Mouse (Mus musculus): ENCODE measurements around the gene Pkp4. TPM values are rescaled to one million over a fixed set of nuclear protein-coding genes. Genes with fewer than 3 reads are reported as not detected.
A peak's percentile ranks its signal among the peaks of the same experiment; 100 is the strongest.

Gene Pkp4
- 100 to 1,000 TPM; 214 to 223 TPM for total RNA-seq (2021)
- long read RNA-seq, experiment 1, partial matches to known transcripts: 64 of 84 reads
- long read RNA-seq, experiment 1, other reads (novel, unspliced or antisense): 20 of 84 reads
- long read RNA-seq, experiment 2, partial matches to known transcripts: 46 of 56 reads
- long read RNA-seq, experiment 2, other reads (novel, unspliced or antisense): 10 of 56 reads

DNA sequence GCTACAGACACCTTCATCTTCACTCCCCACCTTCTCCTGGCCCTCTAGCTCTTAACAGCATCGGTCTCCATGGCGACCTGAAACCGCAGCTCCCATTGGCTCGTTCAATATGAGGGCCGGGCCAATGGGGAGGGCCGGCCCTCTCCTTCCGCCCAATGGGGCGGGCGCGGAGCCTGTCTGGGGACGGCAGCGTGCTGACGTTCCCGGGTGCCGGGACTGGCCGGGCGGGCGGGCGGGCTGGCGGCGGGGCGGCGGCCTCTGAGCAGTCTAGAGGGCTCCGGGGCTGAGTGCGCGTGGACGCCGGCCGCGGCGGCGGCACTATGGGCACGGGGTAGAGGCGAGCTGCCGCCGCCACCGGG is at the start of gene Pkp4, which contains the start of gene Ccdc148:
Gene Pkp4 (plus strand): TSS at position 246 of the 359 bp plus-strand sequence.
Gene Ccdc148 (minus strand): TSS at position 79 of the 359 bp plus-strand sequence.
- intact Hi-C loops (cut with DNase I): loop anchor here (5.0 kb wide), 3 partner anchors 152 to 277 kb away; no protein-coding TSS in a partner anchor
- DNase-seq (ENCODE audit: low spot score in 2 of 2): peak; percentile 92 to 95

DNA sequence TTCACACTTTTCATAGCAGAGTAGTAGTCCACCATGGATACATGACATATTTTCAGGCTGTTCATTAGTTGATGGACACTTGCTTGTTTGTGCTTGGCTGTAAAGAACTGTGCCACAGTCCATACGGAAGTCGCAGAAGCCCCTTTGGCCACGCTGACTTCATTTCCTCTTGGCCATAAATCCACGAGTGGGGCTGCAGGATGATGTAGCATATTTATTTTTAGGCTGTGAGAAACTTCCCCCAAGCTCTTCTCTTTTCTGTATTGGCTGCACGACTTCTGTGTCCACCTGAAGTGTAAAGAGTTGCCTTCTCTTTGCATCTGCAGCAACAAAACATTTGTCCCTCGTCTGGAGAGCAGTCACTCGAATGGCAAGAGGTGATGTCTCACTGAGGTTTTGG is 31.6 kb upstream of the Pkp4 start:
- DNase-seq (ENCODE audit: low spot score in 2 of 2): no peak
- intact Hi-C loops (cut with DNase I): no loop called here

DNA sequence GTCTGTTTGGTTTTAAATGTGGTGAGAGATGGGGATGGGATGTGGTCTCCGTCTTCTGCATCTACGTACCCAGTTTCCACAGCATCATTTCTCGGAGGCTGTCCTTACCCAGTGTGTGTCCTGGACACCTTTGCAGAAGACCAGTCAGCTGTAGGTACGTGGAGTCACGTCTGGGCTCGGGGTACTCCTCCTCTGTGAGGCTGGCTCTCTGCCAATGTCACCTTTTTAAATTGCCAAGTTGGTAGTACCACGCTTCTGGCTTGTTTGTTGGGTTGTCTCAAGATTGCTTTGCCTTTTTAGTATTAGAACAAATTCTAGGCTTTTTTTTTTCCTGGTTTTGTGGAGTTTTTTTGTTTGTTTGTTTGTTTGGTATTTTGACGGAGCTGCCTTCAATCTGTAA is 30.8 kb upstream of the Pkp4 start:
- no peak for DNase-seq (ENCODE audit: low spot score in 2 of 2)
- intact Hi-C loops (cut with DNase I): no loop called here

DNA sequence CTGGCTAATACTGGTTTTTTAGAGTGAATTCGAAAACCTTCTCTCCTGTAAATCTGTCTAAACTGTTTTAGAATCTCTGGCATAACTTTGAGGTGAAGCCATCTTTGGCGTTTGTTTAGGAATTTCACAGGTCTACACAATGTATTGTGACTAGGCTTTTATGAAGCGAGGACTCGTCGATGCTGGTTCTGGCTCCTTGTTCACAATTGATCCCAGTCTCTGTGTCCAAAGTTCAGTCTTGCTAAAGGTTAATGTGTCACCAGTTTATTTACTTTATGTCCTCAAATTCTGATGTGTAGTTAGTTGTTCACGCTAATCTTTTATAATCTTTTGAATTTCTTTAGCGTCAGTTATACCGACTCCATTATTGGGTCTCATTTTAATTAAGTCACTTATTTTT is 29.6 kb upstream of the Pkp4 start:
- DNase-seq (ENCODE audit: low spot score in 2 of 2): no peak
- intact Hi-C loops (cut with DNase I): no loop called here

DNA sequence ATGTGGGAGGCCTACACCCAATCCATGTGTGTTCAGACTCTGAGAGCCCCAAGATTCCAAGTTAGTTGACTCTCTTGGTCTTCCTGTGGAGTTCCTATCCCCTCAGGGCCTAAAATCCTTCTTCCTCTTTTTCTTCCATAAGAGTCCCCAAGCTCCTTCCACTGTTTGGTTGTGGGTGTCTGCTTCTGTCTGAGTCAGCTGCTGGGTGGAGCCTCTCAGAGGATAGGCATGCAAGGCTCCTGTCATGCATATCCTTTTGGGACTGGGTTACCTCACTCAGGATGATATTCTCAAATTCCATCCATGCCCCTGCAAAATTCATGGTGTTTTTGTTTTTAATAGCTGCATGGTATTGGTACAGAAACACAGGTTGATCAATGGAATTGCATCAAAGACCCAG is 5.2 kb upstream of the Pkp4 start:
- intact Hi-C loops (cut with DNase I): no loop called here
- no peak for DNase-seq (ENCODE audit: low spot score in 2 of 2)

DNA sequence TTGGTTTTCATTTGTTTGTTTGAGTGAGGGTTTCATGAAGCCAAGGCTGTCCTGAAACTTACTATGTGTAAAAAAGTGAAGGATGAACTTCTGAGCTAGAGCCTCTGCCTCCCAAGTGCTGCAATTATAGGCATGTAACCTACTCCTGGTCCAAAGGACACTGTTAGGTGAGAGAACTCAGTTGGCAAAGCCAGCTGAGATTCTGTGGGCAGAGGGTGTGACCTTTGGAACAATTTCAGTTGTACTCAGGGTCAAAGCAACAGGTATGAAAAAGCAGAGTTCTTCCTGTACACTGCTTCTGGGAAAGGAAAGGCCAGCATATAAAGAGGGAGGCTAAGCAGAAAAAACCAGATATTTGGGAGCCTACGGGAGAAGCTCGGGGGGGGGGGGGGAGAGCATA is 2.5 kb upstream of the Pkp4 start:
- no peak for DNase-seq (ENCODE audit: low spot score in 2 of 2)
- intact Hi-C loops (cut with DNase I): no loop called here

DNA sequence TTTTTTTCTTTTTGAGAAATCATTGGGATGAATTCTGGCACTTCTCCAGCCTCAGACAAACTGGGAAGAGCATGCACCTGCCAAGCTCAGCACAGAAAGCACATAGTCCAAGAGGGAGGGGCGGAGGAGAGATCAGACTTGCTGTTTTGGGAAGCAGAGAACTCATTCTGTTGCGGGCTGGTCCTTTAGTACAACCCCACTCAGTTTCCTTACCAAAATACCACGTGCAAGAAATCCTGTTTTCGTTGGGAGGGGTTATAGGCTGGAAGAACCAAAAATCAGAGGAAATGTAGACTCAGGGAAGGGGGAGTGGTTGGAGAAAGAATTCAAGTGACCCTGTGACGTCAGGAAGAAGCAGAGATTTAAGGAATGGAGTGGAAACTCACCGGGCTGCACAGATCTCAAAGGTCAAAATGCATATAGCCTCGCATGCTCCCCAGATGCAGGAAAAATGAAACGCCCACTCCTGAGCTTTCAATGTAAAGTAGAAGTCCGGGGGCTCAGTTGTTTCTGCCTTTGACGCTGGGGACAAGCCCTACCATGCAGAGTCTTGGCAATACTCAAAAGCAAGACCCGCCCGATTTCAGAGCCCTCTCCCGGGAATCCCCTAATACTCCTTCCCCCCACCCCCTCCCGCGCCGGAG is 567 bp upstream of the Pkp4 start:
- DNase-seq (ENCODE audit: low spot score in 2 of 2): peak; percentile 27 to 34
- intact Hi-C loops (cut with DNase I): loop anchor here (5.0 kb wide), 3 partner anchors 152 to 277 kb away; no protein-coding TSS in a partner anchor

DNA sequence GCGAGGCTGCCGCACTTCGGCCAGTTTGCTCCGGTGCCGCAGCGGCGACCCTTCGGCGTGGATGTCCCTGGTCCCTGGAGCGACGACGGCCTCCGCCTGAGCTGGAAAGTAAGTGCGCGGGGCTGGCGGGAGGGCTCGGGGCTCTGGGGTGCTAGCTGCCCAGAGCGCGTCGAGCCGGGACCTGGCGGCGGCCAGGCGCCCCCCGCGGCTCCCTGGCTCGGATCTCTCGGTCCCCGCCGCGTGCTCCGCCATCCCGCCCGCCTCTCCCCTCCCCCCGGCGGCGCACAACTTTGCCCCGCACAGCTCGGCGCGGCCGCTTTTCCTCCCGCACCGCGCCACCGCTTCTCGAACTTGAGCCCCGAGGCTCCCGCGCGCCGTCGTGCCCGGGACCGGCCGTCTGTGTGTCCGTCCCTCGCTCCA is 381 bp downstream of the Pkp4 start:
- DNase-seq (ENCODE audit: low spot score in 2 of 2): peak in 1 of 2 experiments; percentile 30
- intact Hi-C loops (cut with DNase I): loop anchor here (5.0 kb wide), 3 partner anchors 151 to 276 kb away; no protein-coding TSS in a partner anchor

DNA sequence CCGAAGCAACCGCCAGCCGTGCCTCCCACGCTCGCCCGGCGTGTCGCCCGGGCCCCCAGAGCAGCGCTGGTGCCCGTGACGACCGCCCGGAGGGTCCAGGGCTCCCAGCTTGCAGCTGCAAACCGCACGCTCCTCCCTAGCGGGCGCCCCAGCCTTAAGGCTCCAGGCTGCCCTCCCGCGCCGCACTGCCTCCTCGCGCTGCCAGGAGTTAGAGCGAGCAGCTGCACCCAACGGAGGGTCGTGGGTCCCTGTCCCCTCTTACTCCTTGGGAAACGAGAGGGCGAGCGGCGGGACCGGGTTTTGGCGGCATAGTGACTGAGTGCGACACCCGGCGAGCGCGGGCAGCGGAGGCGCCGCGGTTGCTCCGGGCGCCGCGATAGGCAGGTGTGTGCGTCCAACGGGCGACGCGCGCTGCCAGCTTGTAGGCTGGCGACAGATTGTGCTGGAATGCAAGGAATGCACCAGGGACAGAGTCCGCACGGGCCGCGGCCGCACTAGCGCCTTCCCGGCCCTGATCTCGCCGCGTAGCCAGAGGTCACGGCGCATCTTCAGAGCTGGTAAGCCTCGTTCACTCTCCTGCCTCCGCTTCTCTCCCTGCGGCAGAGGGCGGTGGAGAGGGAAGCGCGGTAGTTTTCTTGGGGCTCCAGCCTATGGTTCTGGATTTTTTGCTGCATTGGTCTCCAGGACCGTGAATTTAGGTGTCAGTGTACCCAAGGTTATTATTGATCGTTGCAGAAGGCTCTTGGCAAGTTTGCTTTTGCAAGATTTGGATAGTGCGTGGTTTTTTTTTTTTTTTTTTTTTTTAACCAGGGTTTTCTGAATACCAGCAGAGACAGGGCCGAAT is 1.0 kb downstream of the Pkp4 start:
- DNase-seq (ENCODE audit: low spot score in 2 of 2): peak; percentile 58 to 72

DNA sequence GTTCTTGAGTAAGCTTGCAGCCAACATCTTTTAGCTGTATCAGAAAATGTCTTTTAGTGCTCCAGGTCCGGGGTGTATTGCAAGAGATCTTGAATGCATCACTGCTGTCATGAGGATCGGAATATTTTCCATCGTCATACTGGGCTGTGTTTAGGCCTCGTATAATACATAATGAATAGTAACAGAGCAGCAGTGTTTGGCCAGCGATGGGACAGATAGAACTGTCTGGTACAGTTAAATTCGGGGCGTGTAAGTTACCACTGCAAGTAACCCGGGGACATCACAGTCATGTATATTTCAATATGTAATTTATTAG is 1.6 kb downstream of the Pkp4 start:
- intact Hi-C loops (cut with DNase I): loop anchor here (5.0 kb wide), 3 partner anchors 150 to 275 kb away; no protein-coding TSS in a partner anchor
- DNase-seq (ENCODE audit: low spot score in 2 of 2): no peak

More for the DNA sequence above, 1.0 kb downstream of the Pkp4 start:
- intact Hi-C loops (cut with DNase I): loop anchor here (5.0 kb wide), 3 partner anchors 151 to 276 kb away; no protein-coding TSS in a partner anchor

DNA sequence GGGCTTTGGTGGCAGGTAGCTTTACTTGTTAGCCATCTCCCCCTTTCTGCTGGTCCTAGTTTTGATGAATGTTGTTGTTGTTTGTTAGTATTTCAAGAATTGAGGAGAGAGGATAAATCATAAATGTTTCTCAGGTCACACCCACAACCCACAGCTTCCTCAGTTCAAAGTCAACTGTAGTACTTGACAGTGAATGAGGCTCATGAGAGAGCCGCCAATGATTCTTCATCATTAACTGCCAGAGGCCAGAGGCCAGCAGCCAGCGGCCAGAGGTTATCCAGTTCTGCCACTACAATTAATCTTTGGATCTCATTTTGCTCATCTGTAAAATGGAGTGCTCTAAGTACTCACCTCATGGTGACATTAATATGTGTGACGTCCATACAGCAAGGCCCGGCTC is 6.3 kb downstream of the Pkp4 start:
- DNase-seq (ENCODE audit: low spot score in 2 of 2): no peak

DNA sequence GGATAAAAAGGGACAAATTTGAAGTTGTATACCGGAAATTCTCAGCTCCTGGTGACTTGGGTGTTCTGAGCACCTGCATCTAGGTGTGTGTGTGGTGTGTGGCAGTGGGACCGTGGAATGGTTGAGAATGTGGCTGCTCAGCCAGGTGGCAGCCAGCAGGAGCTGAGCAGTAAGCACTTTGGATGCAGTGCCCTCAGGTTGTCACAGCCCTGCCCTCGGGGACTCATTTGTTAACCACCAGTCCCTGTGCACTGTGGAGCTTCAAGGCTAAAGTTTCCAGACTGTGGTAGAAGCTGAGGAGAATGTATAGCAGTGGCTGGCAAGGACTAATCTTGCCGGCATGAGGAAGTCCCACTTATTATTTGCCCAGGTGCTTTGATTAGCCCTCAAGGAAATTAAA is 7.2 kb downstream of the Pkp4 start:
- no peak for DNase-seq (ENCODE audit: low spot score in 2 of 2)
- intact Hi-C loops (cut with DNase I): no loop called here

More for the DNA sequence above, 6.3 kb downstream of the Pkp4 start:
- intact Hi-C loops (cut with DNase I): no loop called here

DNA sequence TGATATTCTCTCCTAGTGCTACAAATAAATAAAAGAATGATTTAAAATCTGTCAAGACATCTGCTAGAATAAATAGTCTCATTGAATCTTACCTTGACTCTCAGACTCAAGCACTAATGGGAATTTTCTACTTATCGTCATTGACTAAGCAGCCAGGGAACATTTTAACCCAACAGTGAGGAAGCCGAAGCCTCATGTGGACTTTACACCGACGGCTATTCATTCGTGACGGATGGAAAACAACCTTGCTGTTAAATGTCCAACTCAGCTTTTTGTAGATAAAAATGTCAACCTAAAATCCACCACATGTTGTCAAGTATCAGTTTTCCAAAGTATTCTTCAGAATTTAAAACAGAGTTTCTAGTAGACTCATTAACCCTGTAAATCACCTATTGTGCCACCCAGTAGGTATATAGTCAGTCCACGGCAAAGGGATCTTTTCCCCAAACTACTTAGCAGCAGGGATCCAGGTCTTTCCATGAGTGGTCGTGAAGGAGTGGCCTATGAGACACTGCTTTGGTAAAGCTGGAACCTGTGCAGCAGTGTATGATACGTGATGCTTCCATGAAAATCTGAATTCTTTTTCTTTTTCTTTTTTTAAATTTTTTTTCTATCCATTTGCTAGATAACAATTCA is 9.0 kb downstream of the Pkp4 start:
- DNase-seq (ENCODE audit: low spot score in 2 of 2): no peak
- intact Hi-C loops (cut with DNase I): no loop called here

DNA sequence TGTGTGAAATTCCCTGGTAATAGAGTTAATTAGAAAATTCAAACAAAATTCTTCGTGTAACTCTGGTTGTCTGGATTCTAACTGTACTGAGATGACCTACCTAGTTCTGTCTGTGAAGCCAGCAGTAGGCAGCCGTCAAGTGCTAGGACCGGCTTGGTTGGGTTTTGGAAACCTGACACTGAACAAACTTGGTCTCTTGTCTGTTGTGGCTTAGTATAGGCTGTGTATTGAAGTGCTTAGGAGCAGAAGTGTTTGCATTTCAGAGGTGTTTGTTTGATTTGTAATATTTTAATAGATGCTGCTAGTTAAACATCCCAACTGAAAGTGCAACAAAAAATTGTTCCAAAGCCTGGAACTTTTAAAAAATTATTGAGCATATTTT is 9.5 kb downstream of the Pkp4 start:
- intact Hi-C loops (cut with DNase I): no loop called here

DNA sequence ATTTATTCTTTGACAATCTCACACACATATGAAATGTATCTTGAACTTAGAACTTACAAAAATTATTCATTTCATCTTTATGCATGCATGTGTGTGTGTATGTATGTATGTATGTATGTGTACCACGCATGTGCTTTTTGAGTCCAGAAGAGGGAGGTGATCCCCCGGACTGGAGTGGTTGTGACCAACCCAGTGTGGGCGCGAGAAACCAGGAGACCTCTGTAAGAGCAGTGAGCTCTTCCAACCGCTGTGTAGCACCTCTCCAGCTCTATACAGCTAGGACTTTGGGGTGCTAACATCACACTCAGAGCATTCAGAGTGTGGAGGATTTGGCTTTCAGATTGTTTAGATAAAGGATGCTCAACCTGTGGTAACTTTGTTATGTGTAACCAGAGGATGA is 9.9 kb downstream of the Pkp4 start:
- DNase-seq (ENCODE audit: low spot score in 2 of 2): no peak
- intact Hi-C loops (cut with DNase I): no loop called here

More for the DNA sequence above, 9.5 kb downstream of the Pkp4 start:
- no peak for DNase-seq (ENCODE audit: low spot score in 2 of 2)

DNA sequence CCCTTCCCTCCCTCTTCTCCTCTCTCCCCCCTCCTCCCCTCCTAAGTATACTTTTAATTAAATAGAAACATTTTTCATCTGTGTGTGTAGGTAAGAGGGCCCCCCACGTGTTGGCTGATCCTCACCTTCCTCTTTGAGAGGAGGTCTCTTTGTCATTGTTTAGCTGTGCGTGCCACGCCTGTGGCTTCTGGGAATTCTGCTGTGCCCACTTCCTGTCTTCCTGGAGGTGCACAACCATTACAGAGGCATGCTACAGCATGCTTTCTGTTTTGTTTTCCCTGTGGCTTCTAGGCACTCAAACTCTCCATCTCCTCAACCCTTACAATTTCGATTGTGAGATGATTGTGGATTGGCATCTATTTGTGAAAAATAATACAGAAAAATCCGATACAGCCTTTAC is 10.9 kb downstream of the Pkp4 start:
- DNase-seq (ENCODE audit: low spot score in 2 of 2): no peak
- intact Hi-C loops (cut with DNase I): no loop called here

DNA sequence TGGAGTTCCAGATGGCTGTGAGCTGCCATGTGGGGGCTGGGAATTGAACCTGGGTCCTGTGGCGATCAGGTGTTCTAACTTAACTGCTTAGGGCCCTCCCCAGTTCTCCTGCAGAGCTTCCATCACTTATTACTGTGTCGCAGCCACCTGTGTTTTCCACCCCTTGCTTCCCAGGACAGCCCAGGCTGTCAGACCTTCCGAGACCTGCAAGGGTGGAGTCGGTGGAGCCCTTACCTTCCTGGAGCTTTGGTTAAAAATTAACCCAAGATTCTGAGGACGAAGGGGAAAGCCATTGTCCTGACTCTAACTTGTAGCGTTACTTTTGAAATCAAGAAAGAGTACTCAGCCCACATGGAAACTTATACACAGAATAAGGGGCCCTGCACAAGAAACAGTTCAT is 15.3 kb downstream of the Pkp4 start:
- no peak for DNase-seq (ENCODE audit: low spot score in 2 of 2)
- intact Hi-C loops (cut with DNase I): no loop called here

DNA sequence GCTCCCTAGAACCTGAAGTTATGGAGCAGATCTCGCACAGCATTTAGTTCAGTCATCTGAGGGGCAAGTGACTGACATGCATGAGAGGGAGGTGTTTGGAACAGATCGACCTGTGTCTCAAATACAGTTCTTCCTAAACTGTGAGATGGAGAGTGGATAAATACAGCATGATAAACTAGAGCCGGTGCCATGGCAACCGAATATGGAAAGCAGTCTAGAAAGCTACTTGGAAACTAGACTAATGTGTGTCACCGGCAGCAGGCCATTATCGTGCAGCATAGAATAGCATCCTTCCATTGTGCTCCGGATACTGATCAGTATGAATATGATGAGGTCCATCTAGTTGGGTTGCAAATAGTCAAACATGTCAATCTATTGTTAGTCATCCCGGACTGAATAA is 17.5 kb downstream of the Pkp4 start:
- DNase-seq (ENCODE audit: low spot score in 2 of 2): peak; percentile 66 to 80
- intact Hi-C loops (cut with DNase I): no loop called here

DNA sequence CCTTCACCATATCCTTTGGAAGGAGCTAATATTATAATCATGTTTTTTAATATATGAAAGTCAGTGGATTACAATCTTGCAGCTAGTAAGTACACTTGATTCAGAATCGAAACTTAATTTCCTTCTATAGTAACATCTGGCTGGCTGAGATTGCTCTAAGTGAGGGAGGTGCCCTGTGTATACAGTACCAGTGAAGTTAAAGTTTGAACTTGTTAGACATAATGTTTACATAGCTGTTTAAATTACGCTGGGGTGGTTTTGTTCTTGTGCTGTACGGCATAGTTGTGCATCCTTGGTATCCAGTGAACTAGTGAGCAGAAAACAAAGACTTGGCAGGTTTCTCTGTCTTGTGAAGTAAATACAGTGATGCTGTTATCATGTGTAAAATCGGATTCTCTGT is 18.3 kb downstream of the Pkp4 start:
- DNase-seq (ENCODE audit: low spot score in 2 of 2): no peak
- intact Hi-C loops (cut with DNase I): no loop called here

DNA sequence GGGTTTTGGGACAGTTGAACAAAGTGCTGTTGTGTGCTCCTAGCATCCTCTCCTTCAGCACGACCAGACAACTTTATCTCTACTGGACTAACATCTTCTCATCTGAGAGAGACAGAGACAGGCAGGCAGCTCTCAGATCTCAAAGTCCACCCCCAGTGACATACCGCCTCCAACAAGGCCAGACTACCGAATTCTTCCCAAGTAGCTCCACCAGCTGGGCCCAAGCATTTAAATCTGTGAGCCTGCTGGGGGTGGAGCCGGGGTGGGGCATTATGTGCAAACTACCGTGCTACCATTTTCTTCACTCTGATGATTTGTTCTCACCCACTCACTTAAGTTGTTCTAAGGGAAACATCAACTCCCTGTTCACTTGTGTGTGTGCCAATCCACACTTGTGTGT is 18.8 kb downstream of the Pkp4 start:
- DNase-seq (ENCODE audit: low spot score in 2 of 2): no peak
- intact Hi-C loops (cut with DNase I): no loop called here

All from left cerebral cortex, postnatal 14 days (tissue).